Mouse (Mus musculus) lung, postnatal 4 days (tissue): ENCODE data around the gene Eif4g2.

ENCODE experiments used
- DNase-seq, 2 experiments: peaks; one replicate each; pipeline ENCODE4 v3.0.0; 2021

Gene Eif4g2

GRCm38 (mm10) chr7:111068181-111068580 is 14.6 kb downstream of the Eif4g2 start:
- no peak for DNase-seq

DNA sequence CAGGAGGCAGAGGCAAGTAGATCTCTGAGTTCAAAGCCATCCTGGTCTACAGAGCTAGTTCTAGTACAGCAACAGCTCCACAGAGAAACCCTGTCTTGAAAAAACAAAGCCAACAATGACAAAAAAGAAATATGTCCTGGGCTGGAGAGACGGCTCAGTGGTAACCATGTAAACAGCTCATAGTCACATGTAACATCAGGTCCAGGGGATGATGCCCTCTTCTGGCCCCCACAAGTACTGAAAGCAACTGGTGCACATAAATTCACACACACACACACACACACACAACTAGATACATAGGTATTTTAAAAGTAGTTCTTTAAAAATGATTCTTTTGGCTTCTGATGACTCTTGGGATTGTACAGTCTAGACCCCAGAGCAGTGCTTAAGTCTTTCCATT is 19.9 kb downstream of the Eif4g2 start:
- no peak for DNase-seq

GRCm38 (mm10) chr7:111059527-111059926 is 23.3 kb downstream of the Eif4g2 start:
- no peak for DNase-seq

- DNase-seq, result no peak
Observed at GRCm38 (mm10) chr7:111055984-111056657, 26.7 kb downstream of the Eif4g2 start.

GRCm38 (mm10) chr7:111055221-111055620 is 27.6 kb downstream of the Eif4g2 start:
- DNase-seq, result peak in 1 of 2 experiments; percentile 34

DNA sequence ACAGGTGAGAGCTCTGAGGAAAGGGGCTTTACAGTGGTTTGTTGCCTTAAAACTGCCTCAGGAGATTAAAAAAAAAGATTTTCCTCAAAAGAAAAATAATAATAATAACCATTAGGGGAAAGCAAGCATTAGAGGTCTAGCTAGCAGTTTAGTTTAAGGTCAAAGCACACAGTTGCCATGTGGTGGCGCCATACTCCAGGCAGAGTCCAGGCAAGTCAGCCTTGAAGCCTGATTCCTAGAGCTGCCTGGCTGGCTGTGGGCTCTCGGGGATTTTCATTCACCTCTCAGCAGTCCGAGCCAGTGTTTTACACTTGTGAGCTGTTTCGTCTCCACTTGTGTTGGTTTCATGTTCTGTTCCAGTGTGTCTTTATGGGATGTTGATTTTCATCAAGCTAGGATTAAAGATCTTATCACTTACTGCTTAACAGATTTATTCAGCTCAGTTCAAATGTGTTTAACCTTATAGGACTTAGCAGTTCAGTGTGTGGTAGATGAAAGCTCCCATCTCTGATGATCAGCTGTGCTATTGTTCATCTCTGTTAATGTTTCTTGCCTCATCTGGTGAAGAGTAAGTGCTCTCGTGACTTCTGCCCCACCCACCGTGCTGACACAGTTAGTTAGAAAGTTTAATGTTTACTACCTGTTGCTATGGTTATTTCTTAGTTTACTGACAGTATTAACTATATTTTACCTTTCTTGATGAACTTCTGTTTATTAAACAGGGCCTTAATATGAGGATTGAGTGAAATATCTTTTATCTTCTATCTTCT is 33.0 kb downstream of the Eif4g2 start:
- DNase-seq, result peak; percentile 67 to 75

DNA sequence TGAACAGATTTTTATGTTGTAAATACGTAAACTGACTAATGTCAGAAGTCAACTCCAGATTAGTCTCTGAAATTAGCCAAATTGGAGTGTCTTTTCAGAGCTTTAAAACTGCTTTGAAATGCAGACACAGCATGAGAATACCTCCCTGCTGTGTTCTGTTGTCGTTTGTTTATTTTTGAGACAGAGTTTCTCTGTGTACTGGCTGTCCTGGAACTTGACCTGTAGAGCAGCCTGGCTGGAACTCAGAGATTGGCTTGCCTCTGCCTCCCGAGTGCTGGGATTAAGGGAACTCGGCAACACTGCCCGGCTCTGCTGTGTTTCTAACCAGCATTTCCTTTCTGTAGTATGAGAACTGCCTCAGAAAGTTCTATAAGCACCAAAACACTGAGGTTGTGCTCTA is 33.9 kb downstream of the Eif4g2 start:
- DNase-seq, result no peak

DNA sequence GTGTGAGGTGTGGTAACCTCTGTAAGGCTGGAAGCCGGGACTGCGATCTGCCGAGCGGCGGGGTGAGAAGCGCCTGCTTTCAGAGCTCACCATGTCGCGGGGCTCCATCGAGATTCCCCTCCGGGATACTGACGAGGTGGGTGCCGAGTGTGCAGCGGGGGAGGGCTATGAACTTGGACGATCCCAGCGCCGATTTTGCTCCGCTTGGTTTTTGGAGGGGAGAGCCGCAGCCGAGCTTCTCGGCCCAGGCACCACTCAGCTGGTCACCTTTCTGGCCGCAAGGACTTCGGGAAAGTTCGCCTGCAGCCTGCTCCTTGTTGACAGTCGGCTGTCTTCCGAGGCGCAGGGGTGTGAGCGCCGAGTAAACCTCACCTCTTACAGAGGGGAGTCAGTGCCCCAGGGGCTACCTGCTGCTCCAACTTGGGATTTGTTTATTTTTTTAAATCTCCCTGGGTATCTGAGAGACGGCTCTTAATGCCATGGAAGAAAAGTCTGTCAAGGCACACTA is 53.7 kb downstream of the Eif4g2 start:
- no peak for DNase-seq

GRCm38 (mm10) chr7:111028281-111029045 is 54.4 kb downstream of the Eif4g2 start, which contains the start of gene Ctr9:
Ctr9 (plus strand) TSS chr7:111028951.
- DNase-seq, result peak; percentile 95 to 96

- DNase-seq, result no peak
Observed at GRCm38 (mm10) chr7:111024912-111025311, 57.9 kb downstream of the Eif4g2 start.

DNA sequence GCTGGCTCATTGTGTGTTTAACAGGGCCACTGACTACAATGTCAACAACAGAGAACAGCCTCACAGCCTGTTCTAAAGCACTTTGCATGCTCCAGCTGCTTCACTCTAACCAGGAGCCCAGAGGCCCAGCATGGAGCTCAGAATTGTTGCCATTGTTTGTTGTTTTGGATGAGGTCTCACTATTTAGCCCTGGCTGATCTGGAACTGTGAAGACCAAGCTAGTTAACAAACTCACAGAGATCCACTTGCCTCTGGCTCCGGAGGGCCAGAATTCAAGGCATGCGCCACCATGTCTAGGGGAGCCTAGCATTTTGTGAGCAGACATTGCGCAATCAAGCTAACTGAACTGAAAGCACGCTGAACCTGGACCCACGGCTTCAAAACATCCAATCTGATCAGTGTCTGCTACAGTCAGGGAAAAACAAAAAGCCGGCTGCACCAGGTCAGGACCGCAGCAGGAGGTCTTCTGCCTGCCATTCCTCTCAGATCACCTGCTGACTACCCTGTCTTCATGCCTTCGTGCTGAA is 58.7 kb downstream of the Eif4g2 start:
- peak in 1 of 2 experiments; percentile 22 for DNase-seq

DNA sequence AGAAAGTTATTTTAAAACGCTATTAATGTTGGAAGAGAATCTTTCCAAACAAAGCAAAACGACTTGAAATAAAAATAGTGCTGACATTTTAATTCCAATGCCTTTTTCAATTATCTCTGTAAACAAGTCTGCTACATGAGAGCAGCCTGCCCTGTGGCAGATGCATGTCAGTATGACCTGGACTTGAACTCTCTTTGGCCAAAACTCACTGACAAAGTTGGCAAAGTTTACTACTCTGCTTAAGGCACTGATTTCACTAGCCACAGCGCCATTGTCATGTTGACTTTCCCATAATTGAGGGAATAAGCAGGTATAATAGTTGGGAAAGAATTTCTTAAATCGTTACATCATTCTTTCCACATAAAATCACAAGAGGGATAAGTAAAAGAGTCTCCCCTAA is 62.0 kb downstream of the Eif4g2 start:
- DNase-seq, result no peak
